Mouse (Mus musculus): ENCODE results near the gene Rpusd2.

DNA sequence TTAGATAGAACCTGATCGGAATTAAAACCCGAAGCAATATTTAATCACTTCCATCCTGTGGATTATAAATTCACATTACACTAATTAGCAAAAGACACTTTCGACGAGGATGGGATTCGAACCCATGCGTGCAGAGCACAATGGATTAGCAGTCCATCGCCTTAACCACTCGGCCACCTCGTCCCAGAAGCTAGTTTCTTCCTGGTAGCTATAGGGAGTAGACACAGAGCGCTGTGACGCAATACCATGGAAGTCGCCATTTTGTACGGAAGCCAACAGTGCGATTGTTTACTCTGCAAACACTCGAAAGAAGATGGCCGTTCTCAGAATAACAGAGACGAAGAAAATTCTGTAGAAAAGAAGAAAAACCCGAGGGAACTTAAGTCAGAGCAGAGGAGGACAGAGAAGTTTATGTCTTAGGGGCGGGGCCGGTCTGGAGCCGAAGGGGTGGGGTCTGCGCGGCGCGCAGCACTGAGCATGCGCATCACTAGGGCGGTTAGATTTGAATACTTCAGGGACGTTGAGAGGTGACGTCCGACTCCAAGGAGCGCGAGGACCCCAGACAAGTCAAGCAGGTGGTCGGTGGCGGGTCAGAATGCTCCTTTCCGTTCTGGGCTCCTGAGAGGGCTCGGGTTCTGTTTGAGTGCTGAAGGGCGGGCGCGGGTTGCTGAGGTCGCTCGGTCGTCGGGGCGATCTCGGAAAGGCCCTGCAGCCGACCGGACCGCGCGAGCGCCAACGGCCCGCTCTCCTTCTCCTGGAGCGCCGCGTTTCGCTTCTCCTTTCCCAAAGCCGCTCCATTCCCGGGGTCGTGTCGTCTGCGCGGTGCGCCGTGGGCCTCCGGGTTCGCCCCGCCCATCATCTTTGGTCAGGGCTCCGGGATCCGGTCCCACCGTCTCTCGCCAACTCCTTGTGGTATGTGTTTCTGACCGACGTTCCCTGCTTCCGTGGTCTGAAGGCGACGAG lies 12.3 kb downstream of the Rpusd2 start, which contains the start of gene Knl1:
- TF ChIP-seq CTCF (IDR thresholded peaks at IDR 0.05; ENCODE audit: borderline replicate concordance, insufficient read depth, low read depth, low read length), result no peak
- peak; percentile 51; the same call in 1 of the 2 replicates for TF ChIP-seq POLR2A (IDR thresholded peaks at IDR 0.05; ENCODE audit: borderline replicate concordance, insufficient read depth, low read length)
